Mouse (Mus musculus) cerebellum, adult (tissue): ENCODE data around the gene Cfap61.

Experiments used
- ATAC-seq: cut with Nextera tagmentation; 2 replicates; pipeline ENCODE4 v1.9.2; 2017; ENCODE audit warnings: mild to moderate bottlenecking, moderate library complexity, mixed read lengths; ENCODE audit not compliant: insufficient number of reproducible peaks, low FRiP score, low TSS enrichment

The Cfap61 gene

DNA sequence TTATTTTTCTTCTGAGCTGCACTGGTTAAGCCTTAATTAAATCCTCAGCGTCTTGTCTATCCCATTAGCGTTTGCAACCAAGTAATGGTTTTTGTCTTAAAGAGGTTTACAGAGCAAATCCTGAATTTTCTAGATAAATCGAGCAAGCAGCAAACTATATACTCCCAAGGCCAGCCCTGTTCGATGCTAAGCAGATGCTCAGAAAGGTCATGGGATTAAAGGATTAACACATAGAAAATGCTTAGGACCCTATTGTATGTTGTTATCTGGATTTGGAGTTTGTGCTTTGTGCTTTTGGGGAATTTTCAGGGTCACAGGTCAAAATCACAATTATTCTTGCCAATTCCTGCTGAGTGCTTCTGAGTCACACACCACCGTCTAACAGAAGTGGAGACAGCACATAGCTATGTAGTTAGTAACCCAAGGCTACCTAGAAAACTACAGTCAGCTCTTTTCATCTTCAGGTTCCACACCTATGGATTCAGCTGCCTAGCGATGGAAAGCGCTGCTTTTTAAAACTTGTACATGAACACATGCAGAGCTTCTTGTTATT is 13.9 kb downstream of the Cfap61 start:
- ATAC-seq: no peak

DNA sequence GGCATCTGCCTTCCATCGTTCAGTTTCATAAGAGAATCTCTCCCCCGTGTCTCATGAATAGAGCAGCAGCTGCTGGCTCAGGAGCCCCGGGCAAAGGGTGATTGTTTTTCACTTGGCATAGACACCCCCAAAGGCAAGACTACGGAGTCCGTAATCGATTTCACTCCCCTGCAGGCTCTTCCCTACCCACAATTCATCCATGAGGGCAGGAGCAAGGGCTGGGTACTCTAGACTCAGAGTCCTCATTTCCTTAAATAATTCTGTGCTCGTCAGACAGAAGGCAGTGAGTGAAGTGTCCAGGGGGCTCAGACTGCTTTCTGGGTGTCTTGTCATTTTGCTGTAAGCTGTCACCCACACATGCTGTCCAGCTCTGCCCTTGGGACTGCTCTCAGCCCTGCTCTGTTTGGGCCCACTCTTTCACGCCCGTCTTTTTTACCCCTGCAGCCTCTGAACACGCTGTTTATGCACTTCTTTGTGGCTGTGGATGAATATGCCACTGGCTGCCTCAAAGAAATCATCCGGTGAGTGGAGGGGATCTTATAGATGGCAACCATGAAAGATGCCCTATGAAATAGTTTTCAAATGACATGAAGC is 15.0 kb downstream of the Cfap61 start:
- ATAC-seq: no peak

DNA sequence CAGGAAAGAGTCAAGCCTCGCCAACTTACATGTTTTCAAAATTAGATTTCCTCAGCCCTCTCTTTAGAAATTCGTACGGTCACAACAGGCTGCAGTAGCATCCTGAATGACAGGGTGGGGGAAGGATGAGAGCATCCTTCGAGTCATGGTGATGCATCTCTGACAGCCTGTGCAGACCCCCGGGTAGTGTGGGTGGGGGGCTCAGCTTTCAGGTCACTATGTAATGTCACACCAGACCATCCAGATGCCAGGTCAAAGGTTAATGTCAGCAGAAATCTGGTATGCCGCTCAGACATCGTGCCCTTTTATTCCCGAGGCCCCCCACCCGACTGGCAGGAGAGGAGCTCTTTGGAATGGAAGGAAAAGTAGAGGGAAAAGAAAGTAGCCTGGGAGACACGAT is 15.7 kb downstream of the Cfap61 start:
- ATAC-seq: no peak

DNA sequence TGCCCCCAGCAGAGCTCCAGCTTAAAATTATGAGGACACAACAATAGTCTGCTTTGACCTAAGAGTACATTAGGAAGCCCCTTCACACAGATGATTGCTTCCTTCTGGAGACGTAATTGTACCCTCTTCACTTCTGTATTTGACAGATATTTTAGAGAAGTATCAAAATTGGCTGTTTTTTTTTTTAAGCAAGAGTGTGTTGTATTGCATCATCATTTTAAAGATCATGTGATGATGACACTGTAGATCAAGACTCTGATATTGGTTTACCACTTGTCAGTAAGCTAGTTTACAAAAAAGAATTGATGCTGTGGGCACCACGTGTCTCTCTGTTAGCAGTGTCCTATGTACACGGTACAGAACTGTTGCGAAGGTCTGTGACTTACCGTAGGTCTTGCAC is 18.1 kb downstream of the Cfap61 start:
- no peak for ATAC-seq

DNA sequence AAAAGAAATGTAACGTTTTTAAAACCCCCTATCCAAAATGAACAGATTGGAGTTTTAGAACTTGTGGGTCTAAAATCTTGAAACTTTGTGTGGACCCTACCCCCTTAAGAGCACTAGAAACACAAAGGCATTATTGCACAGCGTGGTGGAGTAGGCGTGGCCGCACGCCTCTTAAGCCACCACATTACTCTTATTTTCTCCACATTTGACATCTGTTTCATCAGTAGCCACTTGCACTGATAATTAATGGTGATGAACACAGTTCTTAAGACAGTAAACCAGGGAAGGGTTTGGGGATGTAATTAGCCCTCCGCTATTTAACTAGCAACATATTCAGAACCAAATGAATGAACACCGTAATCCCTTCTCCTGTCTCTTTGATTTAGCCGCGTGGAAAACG is 21.3 kb downstream of the Cfap61 start:
- ATAC-seq: no peak

DNA sequence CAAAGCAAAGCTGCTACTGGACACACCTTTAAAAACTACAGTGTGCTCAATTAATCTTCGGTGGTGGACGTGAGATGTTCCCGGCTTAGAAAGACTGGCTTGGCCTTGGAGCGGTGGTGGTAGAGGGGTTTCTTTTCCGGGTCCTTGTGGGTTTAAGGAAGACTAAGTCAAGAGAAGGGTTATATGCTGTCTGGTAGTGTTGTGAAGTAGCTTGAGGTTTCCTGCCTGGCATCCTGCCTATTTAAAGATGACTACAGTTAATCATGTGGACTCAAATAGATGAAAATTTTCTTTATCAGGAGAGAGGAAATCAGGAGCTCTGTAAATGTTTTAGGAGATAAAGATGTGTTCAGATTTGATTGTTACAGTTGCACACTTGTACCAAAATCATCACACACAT is 21.7 kb downstream of the Cfap61 start:
- no peak for ATAC-seq

DNA sequence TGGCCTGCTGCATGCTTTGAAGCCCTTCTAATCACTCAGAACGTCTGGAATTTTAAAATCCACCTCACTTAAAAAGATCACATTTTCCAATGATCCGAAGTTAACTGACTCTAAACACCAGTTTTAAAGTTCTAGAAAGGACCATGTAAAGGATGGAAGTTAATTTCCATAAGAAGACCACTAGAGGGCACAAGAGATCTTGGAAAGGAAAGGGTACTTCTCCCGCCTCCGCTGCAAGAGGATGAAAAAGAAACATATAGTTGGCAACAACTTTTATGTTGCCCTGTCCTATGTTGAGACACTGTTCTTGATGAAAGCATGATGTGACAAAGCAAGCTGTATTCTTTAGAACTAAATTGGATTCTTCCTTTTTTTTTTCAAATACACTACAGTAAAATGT is 22.9 kb downstream of the Cfap61 start:
- peak; percentile 56; the same call in 1 of the 2 replicates for ATAC-seq

DNA sequence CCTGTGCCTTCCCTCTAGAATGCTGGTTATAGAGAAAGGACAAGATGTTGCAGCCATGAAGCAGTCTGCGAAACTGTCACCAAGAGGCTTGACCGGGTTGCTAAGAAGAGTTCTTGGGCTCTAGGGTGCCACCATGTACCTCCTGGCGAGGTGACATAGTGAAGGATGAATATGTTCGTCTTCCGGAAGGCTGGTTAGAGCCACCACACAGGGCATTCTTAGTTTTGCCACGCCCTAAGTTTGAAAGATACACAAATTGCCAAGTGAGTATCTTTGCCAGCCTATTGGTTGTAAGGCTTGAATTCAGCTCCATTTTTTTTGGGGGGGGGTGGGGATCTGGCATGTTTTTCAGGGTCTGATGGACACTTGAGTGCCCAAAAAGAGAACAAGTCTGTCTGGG is 23.5 kb downstream of the Cfap61 start:
- ATAC-seq: no peak

DNA sequence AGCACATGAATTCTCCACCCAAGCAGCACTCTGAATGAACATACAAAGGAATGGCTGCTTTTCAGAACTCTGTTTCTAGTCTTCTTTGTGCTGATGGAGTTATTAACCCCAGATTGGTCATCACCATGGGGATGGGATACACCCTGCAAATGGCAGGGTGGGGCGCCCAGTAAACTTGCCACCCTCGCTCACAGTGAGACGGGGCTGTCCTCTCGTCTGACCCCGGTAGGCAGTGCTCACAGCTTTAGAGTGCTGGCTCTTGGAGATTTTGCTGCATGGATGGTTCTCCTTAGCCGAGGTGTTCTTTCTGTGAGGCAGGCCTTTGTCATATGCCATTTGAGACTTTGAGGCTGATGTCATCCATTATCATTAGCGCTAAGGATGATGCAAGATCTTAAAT is 24.0 kb downstream of the Cfap61 start:
- ATAC-seq: no peak

DNA sequence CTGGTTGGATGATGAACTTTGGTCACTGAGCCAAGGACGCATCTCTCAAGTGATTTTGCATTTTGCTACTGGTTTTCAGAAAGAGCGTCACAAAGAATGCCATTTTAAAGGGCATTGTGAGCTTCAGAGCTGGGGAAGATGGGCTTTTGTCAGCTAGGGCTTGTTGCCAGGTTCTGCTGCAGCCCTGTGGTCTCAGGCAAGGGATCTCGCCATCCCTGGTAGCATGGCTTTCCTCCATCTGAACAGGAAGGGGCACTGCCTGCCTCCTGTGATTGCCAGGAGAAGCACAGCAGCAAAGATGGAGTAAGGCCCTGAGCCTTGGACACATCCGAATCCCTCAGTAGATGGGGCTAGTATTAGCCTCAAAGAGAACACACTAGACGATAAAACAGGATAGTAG is 27.3 kb downstream of the Cfap61 start:
- no peak for ATAC-seq

DNA sequence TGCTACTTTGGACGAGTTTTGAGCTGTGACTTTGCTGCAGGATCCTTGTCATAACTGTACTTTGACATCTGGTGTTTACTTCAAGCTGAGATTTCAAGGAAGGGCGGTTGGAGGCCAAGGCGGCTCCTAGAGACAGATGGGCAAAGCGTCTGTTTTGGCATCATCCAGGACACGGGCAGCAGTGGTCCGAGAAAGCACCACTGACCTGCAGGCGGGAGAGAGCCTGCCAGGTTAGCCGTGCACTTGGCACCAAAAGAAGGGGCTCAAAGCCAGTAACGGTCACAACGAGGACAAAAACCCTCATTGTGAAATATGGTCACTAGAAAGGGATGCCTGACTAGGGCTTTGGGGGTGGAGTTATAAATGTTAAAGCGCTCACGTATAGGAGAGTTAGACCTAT is 36.2 kb downstream of the Cfap61 start:
- peak; percentile 80 for ATAC-seq

DNA sequence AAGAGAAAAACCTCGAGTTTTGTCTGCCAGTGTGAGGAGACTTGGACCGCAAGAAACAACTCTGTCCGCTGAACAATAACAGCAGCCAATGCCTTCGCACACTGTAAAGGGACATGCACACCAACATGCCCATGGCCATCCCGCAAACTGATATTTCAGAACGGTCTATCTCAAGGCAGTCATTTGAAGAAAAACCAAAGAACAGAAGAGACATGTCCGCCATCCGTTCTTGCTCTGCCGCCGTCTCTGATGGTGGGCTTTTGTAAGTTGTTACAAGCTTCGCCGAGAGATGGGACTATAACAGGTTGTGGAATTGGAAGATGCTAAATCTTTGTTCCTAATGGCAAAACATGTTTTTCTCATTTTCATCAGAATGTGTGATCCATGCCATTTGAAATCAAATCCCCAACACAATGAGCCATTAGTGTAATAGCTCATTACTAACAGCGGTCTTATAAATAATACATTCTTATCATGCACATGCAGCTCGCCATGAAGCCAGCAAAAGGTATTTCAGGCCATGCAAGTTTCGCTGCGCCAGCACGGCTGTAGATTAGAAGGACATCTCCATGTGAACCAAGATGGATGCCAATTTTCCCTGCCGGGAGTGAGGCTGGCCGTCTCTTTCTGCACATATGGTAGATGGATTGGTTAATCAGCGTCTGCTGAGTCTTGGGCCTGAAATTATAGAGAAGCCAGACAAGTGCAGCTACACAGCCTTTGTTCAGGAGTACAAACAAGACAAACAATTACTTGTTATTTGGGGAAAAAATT is 36.8 kb downstream of the Cfap61 start:
- ATAC-seq: peak; percentile 86

DNA sequence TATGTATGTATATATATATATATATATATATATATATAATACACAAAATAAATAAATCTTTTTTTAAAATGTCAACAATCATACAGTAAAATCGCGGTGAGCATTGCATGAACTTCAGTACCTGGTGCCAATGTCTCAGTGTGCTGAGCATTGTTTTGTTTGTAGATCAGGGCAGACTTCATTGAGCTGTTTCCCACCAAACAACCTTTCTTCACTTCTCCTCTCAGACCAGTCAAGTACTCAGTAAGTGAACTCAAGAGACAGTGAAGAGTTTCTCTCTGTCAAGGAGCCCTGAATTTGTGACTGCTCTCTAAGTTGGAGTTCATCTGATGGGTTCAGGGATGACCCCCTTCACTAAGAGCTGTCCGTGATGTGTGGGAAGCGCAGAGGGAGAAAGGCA is 38.0 kb downstream of the Cfap61 start:
- no peak for ATAC-seq

DNA sequence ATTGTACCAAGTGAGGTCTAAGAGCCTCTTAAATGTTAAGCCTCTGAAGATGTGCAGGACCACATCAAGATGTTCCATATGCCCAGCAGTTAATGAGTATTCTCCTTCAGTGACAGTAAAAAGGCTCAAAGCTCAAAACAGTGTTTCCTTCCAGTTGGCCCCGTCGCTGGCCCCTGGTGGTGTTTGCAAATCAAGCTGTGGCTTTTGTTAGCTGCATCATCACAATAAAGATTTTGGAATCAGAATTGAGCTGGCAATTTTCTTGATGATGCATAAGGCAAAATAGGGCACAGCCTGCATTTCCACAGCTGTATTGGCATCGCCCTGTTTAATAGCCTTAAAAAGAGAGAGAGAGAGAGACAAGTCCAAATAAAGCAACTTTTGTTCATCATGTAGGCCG is 45.0 kb downstream of the Cfap61 start:
- ATAC-seq: no peak

DNA sequence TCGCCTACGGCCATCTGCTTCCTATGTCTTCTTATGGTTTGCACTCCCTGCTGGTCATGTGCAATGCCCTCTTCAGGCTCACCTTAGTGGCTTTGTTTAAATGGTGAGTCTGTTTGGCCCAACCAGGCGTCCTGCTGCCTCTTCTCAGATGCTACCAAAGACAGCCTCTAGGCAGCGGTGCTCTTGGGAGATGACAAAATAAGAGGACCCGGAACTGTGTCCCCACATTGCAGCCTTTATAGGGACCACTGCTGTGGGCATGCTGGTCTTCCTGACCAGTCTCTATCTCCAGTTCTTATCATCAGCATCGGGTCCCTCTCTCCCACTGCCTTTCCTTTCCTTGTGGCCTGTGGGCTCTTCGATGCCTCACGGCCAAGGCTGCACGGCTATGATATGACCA is 46.3 kb downstream of the Cfap61 start:
- ATAC-seq: no peak

DNA sequence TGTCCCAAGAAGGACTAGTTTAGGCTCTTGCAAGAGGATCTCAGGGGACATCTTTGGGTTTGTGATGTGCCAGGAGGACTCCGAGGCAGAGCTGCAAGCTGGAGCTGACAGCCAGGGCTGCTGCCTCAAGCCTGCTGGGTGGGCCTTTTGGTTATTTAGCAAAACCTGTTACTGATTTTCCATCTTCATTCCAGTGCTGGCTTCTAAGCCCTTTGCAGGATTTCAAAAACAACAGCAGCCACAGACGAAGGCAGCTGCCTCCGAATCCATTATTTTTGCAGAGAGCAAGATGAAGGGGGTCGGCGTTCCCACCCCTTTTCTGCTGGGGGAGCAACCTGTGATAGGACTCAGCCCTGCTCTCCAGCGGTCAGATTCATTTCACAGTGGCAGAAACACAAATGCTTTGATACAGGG is 47.1 kb downstream of the Cfap61 start:
- no peak for ATAC-seq

DNA sequence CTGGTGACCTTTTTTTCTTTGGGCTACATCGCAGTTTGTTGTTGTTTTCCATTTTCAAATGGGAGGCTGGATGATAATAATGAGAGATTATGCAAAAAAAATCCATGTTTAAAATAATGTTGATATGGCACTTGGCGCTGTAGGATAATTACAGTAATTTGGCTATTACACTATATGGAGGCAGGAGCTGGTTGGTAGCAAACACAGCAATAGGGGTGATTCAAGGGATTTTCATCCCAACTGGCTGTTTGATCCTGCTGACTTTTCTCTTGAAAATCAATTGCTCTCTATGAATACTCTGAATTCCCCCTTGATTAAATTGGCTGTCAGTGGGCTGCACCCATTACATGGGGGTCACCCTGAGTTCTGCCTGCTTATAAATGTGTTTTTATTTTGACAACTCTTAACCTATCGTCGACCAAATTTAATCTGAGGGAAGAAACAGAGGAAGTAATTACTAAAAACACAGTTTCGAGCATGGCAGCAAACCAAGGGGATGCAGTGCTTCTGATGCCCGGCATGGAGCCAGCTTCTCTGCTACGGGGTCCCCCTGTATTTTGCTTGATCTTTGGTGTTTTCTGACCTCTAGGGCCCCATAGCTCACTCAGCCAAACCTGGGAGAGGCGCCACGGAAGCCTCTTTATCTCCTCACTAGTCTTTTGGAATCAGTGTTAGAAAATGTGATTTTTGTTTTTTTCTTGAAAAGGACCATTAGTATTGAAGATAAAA is 47.9 kb downstream of the Cfap61 start:
- no peak for ATAC-seq

DNA sequence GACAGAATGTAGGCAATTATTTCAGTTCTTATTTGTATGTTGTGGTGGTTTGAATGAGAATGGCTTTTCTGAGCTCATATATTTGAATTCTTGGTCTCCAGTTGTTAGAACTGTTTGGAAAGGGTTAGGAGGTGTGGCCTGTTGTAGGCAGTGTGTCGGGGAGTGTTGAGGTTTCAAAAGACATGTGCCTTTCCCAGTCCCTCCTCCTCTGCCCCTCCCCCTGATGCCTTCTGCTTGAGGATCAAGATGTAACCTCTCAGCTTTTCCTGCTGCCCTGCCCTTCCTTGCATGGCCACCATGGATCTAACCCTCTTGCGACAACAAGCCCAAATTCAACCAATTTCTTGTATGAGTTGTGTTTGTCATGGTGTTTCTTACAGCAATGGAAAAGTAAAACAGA is 53.2 kb downstream of the Cfap61 start:
- no peak for ATAC-seq

DNA sequence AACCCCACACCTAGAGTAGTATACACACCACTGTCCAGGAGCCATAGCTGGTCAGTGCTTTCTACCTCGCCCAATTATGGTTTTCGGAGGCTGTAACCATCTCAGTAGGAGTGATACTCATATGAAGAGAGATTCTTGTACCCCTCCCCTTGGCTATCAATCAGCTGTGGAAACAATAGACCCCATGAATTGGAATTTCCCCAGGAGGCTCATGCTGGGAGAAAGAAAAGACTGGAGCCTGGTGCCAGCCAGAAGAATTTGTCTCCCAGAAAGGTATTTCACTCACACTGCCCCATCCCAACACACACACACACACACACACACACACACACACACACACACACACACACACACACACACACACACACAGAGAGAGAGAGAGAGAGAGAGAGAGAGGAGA is 55.9 kb downstream of the Cfap61 start:
- no peak for ATAC-seq

DNA sequence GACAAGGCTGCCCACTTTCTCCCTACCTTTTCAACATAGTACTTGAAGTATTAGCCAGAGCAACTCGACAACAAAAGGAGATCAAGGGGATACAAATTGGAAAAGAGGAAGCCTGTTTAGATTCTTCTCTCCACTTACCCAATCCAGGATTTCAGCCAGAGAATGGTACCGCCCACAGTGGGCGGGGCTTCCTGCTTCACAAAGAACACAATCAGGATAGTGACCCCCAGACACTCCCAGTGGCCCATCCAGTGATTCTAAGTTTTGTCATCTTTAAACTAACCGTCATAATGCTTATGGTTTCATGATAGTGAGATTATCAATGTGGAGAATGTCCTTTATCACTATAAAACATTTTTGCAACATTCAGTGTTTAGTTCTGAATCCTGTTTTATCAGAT is 61.9 kb downstream of the Cfap61 start:
- no peak for ATAC-seq

DNA sequence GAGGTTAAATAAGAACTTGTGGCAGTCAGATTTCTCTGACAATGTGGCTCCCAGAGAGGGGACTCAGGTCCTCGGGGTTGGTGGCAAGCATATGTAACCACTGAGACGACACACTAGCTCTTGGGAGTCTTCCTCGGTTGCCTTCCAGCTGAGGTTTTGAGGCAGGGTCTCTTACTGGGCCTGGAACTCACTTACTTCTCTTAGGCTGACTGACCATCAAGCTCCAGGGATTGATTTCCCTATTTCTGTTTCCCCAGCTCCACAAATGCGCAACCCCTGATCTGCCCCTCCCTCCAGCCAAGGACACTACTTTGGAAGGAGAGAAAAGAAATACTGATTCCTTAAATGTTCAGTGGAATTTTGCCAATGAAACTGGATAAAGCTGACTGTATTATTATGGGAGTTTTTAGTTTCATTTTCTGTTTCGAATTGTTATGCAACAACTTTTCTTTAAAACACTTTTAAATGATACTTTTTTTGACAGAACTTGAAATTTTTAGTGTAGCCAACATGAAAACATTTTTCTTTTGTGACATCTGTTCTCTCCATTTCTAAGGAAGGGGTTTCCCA is 63.5 kb downstream of the Cfap61 start:
- ATAC-seq: no peak
